Mouse (Mus musculus): ENCODE data around the gene Oser1.

DNA sequence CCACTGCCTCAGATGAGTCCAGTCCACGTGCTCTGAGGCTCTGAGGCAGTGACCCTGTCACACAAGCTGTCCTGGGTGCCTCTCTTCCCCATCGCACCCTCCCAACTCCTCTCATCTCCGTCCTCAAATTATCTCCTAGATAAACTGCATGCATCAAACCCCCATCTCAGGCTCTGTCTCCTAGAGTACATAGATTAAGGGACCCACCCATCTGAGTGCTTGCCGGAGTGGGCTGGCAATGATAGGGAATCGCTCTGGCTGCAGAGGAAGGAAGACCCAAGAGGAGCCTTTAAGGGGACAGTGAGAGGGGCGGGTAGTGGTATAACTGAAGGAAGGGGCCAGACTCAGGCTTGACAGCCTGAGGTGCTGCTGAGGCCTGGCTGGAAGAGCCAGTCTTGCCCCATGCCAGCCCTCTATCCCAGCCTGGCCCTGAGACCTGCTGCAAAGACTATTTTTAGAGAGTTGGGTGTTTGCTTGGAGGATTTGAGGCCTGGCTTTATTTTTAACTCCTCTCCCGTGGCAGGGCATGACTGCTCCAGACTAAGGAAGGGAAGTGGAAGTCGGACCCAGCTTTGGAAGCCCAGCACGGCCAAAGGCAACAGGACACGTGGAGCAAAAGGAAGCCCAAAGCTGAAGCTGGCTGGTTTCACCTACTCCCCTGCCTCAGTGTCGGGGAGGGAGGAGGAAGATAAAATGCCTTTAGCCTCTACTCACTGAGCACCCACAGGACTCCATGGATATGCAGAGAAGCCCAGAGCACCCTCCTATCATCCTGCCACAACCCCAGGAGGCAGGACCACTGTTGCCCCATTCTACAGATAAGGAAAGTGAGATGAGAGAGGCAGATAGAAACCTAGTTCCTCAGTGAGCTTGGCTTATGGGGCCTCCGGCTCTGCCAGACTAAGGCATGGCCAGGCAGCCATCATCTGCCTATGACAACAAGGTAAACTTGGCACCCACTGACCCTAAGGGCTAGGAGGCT is 61.3 kb downstream of the Oser1 start:
- TF ChIP-seq CTCF (IDR thresholded peaks at IDR 0.05), result no peak
- no peak; the same call in 1 of the 2 replicates for TF ChIP-seq POLR2A (IDR thresholded peaks at IDR 0.05; ENCODE audit: insufficient read depth, low read depth, low read length)

Data from heart, adult 2 months (tissue).